Mouse (Mus musculus): Measurements from ENCODE around the gene Pepd. TPM values are rescaled to one million over a fixed set of nuclear protein-coding genes. Genes with fewer than 3 reads are reported as not detected.

Pepd gene
- total RNA-seq, 2 experiments from 2014 or later: 37.7 to 40.6 TPM

DNA sequence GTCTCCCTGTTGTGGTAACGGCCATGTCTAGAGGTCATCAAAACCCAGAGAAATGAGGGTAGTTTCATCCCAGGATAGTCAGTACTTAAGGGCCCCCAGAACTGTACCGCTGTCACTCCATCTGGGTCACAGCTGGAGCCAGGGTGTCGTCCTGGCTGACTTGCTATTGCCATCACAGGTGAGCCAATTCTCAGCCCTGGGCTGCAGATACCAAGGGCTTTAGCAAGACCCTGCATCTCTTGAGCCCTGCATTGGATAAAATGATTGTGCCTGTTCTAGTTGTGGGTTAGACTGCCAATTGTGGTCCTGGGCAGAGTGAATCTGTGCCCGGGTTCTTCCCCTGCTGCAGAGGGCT, 114.1 kb downstream of the Pepd start:
- no peak for ATAC-seq (replicated peaks; ENCODE audit: poor library complexity)

- no peak for ATAC-seq (replicated peaks; ENCODE audit: poor library complexity)
Measured at GRCm38 (mm10) chr7:35026838-35027291, 114.7 kb downstream of the Pepd start.

DNA sequence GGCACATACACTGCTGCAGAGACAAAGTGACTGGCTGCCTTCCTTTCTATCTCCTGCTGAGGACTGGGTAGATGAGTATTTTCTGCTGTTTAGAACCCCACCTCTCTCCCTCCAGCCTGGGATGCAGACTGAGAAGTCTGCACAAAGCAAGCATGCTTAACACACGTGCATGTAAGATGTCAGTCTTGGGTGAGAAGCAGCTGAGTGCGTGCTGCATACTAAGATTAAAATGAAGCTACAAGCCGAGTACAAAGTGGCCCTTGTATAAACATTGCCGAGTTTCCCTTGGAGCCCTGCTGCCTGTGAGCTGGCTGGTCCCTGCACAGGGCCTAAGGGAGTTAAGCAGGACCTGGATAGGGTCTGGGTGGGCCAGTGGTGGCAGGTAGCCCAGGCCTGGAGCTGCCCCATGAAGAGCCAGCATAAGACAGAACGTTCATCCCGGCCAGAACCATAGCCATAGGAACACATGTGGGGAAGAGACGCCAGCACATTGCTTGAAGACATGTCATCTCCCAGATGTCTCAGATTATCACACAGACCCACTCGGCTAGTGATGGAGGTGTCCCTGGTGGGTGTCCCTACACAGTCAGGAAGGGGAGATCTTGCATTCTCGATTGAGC, 115.7 kb downstream of the Pepd start:
- ATAC-seq (replicated peaks; ENCODE audit: poor library complexity): no peak

DNA sequence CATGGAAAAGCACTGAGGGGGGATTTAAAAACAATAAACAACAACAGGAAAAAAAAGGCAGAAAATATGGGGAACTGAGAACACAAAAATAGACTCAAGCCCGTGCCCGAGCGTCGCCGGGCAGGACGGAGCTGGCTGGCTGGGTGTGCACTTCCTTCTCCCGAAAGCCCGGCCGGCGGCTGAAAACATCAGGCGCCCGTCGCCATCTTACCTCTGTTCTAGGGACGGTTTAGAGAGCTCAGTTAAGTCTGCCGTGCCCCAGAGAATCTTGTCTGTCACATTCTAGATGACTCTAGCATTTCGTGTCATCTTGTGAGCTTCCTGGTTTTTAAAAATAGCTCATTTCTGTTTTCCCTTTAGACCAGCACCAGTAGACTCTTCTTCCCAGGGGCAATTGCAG, 116.4 kb downstream of the Pepd start:
- ATAC-seq (replicated peaks; ENCODE audit: poor library complexity): peak; percentile 52

- ATAC-seq (replicated peaks; ENCODE audit: poor library complexity): no peak
Measured at GRCm38 (mm10) chr7:35029228-35029627, 117.0 kb downstream of the Pepd start.

DNA sequence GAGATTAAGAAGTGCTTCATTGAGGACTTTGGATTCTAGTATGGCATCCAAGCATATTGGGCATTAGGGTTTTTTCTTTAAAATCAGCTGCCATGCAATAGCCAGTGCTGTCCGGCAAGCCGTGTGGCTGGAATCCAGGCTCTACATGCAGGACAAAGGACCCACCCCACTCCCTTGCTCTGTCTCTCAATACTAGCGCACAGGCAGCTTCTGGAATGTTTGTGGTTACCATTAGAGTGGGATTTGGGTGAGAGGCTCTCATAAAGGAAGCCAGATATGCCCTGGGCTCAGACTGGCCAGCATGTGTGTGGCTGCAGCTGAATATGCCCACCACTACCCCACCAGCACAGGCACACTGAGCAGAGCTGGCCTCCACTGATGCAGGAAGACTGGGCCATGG, 117.5 kb downstream of the Pepd start:
- no peak for ATAC-seq (replicated peaks; ENCODE audit: poor library complexity)

GRCm38 (mm10) chr7:35030567-35030966, 118.4 kb downstream of the Pepd start:
- no peak for ATAC-seq (replicated peaks; ENCODE audit: poor library complexity)

GRCm38 (mm10) chr7:35035141-35035553, 123.0 kb downstream of the Pepd start:
- no peak; the same call in 1 of the 2 replicates for ATAC-seq (replicated peaks; ENCODE audit: poor library complexity)

DNA sequence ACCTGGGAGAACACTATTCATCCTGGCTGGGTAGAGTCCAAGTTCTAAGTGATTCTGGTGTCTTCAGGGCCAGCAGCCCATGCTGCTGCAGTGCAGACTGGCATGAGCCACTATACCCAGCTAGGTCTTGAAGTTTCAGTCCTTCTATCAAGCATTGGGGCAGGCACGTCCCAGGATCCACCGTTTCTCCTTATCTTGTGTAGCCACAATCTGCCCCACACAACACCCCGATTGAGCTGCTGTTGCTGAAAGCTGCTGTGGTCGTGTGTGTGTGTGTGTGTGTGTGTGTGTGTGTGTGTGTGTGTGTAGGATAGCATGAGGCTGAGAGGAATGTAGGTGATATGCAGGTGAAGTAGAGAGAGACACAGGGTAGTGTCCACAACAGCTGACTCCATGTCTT, 123.4 kb downstream of the Pepd start:
- peak; percentile 81 for ATAC-seq (replicated peaks; ENCODE audit: poor library complexity)

DNA sequence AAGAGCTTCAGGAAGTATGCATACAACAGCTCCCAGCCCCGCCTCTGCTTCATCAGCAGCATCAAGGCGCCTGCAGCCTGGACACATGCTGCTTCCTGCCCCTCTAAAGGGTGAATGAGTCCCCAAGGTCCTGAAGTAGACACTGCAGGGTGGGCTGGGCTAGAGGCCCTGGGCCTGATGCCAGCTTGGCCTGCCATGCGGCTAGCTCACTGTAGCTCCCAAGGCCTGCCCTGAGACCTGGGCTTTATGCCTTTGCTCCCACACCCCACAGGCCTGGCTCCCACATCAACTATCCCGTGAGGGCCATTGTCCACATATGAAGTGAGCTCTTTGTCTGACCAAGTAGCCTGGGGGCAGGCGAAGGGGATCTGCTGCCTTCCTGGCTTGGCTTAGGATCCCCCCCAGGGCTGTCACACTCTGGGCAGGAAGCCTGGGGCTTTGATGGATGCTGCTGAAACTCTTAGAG, 124.1 kb downstream of the Pepd start:
- ATAC-seq (replicated peaks; ENCODE audit: poor library complexity): no peak

DNA sequence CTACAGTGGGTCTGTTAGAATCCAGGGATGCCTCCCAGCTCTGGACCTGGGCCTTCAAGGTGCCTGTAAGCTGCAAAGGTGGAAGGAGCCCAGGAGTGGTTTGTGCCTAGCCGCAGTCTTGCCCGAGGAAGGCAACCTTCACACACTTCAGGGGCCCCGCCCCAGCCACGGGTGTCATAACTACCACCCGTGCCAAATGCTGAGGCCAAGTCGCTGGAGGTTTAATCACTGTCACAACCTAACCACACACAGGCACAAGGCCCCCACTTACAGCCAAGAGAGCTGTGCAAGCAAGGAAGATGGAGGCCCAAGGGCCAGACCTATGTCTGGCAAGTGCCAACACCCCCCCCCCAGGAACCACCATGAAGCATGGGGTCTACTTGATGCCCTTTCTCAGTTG, 125.2 kb downstream of the Pepd start:
- ATAC-seq (replicated peaks; ENCODE audit: poor library complexity): 0 out of 2 replicates have a peak, but pooled peaks have one; percentile 7

GRCm38 (mm10) chr7:35040176-35040972, 128.2 kb downstream of the Pepd start:
- ATAC-seq (replicated peaks; ENCODE audit: poor library complexity): no peak

DNA sequence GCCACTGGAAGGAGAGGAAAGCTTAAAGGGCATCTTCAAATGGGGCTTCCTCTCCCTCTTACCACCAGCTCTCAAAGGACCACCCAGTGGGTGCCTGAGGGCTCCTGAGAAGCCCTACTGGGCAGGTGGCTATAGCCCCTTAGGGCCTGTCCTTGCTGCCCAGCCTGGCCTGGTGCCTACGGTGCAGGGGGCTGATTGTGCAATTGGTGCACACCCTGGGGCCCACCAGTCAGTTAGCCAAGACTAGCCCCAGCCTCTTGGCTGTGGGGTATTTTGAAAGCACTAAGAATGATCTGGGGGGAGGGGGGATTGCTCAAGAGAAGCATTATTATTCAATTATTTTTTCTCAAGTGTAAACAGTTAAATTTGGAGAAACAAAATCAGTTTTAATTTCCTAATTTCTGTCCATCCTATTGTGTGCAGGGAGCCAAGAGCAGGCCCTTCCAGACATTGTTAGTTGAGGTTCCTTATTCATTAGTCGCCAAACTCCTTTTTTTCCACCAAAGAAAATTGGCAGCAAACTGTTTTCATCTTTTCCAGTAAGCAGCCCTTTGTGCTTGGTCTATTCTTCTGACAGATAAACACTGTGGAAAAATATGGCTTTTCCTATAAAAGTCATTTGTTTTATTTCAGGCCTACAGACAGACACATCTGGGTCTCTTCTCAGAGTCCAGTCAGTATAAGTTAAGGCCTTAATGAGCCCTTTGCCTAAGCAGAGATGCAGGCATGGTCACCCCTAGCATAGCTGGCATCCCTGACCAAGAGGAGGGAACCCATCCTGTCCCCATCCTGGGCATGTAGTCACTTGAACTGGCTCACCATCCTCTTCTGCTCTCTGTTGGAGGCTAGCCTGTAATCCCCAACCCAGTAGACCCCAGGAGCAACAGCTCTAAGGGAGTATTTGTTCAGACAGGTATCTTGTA, 129.4 kb downstream of the Pepd start:
- ATAC-seq (replicated peaks; ENCODE audit: poor library complexity): peak; percentile 76

DNA sequence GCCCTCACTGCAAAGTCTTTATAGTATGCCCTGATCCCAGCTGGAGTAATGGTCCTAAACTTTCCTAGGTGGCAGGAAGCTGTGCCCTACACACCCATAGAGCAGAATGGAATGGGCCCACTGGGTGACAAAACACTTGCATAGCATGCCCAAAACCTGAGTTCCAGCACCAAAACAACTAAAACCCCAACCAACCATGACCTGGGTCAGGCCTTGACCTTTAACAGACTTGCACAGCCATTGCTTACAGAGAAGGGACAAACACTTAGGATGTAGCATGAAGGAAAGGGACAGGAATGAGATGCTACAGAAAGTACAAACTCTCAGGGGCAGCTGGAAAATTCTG, 130.0 kb downstream of the Pepd start:
- no peak for ATAC-seq (replicated peaks; ENCODE audit: poor library complexity)

DNA sequence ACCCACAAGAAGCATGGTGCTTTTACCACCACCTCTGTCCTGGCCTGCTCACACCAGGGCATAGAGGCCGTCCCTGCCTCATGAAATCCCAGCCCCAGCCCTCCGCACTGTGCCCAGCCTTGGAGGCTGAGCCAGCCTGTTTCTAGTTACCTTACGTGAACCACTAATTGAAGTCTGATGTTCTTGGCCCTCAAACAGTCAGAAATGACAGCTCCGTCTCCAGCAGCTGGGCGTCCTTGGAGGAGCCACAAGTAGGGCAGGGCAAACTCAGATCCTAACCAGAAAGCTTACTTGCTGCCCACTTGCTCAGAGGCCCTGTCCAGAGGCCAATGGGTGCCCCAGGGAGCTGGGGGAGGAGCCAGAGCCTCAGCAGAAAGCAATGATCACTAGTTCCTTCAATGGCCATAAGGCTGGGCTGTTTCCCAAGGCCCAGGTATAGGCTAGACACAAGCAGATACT, 130.6 kb downstream of the Pepd start:
- ATAC-seq (replicated peaks; ENCODE audit: poor library complexity): 0 out of 2 replicates have a peak, but pooled peaks have one; percentile 8

DNA sequence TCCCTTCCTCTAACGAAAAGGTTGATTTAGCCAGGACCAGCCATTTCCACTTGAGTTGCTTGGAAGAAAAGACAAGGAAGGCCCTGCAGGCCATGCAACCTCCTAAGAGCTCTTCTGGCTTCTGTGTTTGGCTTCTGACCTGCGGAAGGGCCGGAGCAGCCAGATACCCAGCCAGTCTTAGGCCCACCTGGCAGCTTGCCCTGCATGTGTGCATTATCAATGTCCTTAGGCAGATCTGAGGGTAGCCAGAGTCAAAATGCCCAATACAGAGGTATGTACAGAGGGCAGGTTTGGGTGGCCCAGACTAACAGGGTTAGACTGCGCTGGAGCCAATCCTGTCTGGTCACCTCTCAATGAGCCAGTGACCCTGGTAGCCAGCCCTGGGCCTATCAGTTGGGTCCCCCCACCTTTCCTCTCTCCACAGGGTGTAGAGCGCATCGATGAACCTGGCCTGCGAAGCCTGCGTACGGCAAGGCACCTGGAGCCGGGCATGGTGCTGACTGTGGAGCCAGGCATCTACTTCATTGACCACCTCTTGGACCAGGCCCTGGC, 131.2 kb downstream of the Pepd start:
- ATAC-seq (replicated peaks; ENCODE audit: poor library complexity): no peak

DNA sequence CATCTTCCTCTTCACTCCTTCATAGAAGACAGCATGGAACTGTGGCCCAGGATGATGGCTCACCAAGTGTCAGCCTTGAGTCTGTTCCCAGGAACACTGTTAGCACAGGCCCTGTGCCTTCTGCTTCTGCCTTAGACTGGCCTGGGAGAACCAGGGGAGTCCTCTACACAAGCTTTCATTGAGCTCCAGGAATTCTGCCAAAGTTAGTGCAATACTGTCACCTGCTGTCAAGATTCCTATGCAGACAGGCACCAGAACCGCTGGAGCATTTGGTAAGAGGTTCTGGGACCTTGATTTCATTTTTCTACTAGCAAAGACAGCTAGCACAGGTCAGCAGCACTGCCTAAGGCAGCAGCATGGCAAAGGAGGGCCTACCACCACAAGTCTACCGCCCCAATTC, 132.5 kb downstream of the Pepd start:
- ATAC-seq (replicated peaks; ENCODE audit: poor library complexity): no peak

DNA sequence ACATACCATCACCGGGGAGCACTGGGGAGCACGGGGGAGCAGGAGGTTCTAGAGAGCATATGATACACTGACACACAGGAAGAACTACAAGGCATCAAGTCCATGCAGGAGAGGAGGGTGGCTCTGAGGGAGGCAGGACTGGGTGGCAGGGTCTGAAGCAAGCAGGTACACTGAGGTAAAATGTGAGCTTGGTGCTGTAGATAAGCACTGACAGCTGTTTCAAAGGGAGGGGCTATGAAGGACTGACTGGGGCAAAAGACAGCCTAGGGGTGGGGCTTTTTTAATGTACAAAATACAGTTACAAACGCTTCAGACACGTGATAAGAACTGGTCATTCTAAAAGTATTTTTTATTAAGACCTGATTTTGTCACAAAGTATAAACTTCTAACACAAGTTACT, 133.9 kb downstream of the Pepd start:
- peak; percentile 54 for ATAC-seq (replicated peaks; ENCODE audit: poor library complexity)

DNA sequence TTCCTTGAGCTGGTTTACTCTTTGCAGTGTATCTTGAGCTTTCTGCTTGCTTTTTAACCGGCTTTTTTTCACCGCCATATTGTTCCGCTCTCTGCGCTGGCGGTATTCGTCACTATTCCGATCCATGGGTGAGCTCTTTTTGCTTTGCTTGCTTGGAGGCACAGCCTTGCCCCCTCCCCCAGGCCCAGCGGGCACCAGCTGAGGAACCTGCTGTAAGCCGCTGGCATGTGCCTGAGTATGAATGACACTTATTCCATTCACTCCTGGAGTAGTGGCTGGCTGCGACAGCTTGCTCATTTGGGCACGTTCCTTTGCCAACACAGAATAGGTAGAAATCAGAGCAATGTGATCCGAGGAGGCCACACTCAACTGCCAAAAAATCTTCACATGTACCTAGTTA, 138.4 kb downstream of the Pepd start:
- ATAC-seq (replicated peaks; ENCODE audit: poor library complexity): no peak

GRCm38 (mm10) chr7:35053161-35053560, 141.0 kb downstream of the Pepd start:
- no peak for ATAC-seq (replicated peaks; ENCODE audit: poor library complexity)

GRCm38 (mm10) chr7:35054286-35054685, 142.1 kb downstream of the Pepd start:
- ATAC-seq (replicated peaks; ENCODE audit: poor library complexity): no peak
